Mouse (Mus musculus): Measurements from ENCODE around the gene Abr.

DNA sequence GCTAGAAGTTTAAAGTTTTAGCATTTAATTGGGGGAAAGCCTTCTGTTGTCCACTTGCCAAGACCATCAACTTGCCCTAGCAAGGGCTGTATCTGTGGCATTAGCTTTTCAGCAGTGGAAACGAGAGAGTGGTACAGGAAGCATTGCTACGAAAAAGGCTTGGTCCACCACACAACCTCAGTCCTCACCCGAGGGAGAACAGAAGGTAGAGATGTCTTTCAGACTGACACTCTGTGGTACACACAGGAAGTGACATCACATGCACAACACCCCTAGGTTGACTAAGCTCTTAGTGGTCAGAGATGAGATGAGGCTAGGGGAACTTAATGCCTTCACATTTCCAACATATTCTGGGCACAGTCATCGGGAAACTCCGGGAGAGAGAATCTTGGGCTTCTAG, 32.4 kb downstream of the Abr start:
- no peak for TF ChIP-seq POLR2A (IDR thresholded peaks at IDR 0.05; ENCODE audit: borderline replicate concordance, extremely low read depth, insufficient read depth, insufficient read length, poor library complexity, severe bottlenecking)
- no peak for TF ChIP-seq CTCF (IDR thresholded peaks at IDR 0.05; ENCODE audit: borderline replicate concordance, extremely low read depth, insufficient read depth, insufficient read length)

All from brain, embryonic 14.5 days (tissue).